Mouse (Mus musculus) T-helper 1 cell (primary cell): ENCODE data around the gene Adk.

Experiments used
- in situ Hi-C: fragments of 300-600 bp; cut with MboI, MseI; formaldehyde crosslinking; loops from one replicate; pipeline ENCODE4 v1.15.1; 2025; ENCODE audit warnings: high pct_unique_total_duplicates

Adk gene

DNA sequence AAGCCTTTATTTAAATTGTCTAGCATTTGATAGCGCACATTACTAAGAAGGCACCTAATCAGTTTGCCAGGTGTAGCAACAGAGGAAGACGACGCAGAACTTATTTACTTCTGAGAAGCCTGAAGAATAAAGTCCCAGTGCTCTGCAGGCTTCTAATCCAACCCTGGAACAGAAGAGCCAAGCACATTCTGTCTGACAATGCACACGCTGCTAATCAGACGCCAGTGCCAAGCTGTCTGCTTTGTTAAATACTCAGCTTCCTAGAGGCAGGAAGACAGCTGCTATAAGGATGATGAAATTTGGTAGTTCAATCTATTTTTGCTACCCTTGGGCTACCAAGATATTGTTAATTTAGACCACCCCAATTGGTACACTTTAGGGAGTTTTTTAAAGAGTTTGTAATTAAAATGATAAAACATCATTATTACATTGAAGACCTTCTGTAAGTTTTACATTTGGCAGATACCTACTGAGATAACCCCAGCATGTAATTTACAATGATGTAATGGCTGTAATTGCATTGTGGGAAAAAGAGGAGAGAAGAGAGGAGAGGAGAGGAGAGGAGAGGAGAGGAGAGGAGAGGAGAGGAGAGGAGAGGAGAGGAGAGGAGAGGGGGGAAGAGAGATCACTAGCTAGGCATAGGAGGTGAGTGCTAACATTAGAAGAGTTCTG lies 201.1 kb downstream of the Adk start:
- in situ Hi-C loops, result no loop called here

GRCm38 (mm10) chr14:21253993-21254339 lies 201.6 kb downstream of the Adk start:
- in situ Hi-C loops, result no loop called here

DNA sequence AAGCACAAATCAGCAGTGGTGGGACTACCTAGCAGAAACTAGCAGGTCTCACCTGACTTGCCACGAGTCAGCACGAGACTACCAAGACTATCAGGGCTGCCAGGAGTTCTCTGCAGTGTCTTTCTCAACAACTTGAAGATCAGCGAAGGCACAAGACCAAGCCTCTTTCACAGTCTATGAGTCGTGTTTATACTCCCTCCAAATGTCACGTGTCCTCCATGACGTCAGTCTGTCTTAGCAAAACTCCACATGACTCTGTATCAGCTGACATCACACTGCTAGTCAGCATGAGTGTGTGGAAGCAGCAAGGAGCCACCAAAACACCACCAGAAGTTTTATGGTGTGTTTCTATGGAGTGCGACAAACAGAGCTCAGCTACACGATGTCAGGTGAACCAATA lies 215.9 kb downstream of the Adk start:
- in situ Hi-C loops, result no loop called here

DNA sequence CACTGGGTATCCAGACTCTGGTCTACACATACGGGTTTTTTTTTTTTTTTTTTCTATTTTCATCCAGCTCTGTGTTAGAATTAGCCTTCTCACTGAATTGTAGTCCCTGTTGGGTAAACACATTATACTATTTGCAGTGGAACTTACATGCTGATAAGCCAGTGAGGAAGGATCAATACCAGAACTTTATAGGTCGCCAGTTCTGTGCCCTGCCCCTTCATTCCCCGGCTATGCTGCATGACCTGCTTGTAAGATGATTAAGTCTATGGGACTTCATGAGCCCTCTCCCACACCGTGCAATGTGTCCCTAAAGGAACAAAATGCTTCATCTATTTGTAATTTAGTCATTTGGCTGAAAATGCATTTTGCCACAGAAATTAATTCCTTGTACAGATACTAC lies 219.1 kb downstream of the Adk start:
- in situ Hi-C loops, result no loop called here

DNA sequence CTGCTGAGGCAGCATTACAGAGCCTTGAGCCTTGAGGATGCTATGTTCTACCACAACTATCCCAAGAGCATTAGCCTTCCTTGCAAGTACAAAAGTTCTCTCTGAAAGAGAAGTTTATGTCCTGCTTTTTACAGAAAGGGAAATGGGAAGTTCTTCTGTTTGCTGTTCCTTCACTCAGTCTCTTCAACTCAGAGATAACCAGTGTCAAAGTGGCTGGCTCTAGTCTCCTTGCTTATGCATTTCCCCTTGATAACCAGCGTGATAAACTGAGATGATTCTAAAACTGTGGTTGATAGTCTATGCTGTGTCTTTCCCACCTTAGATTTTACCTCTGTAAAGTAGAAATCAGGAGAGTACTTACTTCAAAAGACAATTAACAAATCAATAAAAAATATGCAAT lies 223.4 kb downstream of the Adk start:
- in situ Hi-C loops, result no loop called here

GRCm38 (mm10) chr14:21278290-21278689 lies 225.9 kb downstream of the Adk start:
- in situ Hi-C loops, result no loop called here

DNA sequence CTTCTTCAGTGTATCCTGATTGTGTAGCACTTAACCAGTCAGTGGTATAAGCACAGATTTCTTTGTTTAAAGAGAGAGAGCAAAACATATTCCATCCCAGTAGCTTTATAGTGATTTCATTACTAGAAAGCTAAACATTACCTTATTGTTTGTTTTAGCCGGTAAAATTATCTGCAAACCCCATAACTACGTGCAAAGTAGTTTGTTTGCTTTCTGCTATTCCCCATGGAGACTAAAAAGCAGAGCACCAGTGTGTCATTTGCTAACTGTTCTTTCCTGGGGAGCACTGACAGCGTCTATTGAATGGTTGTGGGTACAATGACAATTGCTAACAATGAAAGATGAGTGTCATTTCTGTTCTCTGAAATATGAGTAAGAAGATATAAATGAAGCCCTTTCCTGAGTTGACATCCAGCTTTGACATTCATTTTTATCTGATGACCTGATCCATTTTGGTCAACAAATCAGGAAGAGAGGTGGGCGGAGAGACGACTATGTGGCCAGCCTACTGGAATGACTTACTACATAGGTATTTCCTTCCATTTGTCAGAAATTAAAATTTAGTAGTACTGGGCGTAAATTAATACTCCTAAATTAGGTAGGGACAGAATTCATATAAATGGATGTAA lies 226.6 kb downstream of the Adk start:
- in situ Hi-C loops, result no loop called here

- in situ Hi-C loops, result no loop called here
Observed at GRCm38 (mm10) chr14:21280451-21280850, 228.1 kb downstream of the Adk start.

- in situ Hi-C loops, result no loop called here
Observed at GRCm38 (mm10) chr14:21281506-21281905, 229.1 kb downstream of the Adk start.

DNA sequence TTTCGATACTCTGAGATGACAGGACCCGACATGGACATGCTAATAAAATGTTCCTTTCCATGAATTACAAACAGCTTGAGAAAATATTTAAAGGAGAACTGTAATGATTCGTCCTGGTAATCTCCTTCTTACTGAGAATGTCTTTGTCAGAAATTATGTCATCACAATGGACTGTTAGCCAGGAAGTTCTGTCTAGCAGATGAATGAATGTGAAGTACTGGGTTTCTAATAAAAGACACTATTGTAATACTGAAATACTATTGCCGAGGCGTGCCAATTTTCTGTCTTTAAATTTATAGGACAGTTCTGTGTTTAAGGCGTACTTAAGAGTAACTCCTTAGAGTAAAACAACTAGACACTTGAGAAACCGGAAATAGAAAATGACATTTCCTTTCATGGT lies 231.7 kb downstream of the Adk start:
- in situ Hi-C loops, result no loop called here

- in situ Hi-C loops, result no loop called here
Observed at GRCm38 (mm10) chr14:21284847-21285246, 232.5 kb downstream of the Adk start.

- in situ Hi-C loops, result no loop called here
Observed at GRCm38 (mm10) chr14:21286274-21286673, 233.9 kb downstream of the Adk start.

- in situ Hi-C loops, result no loop called here
Observed at GRCm38 (mm10) chr14:21287726-21288442, 235.5 kb downstream of the Adk start.

GRCm38 (mm10) chr14:21299743-21300142 lies 247.4 kb downstream of the Adk start:
- in situ Hi-C loops, result no loop called here

GRCm38 (mm10) chr14:21304815-21305214 lies 252.4 kb downstream of the Adk start:
- in situ Hi-C loops, result no loop called here

- in situ Hi-C loops, result no loop called here
Observed at GRCm38 (mm10) chr14:21308349-21308936, 256.1 kb downstream of the Adk start.

- in situ Hi-C loops, result no loop called here
Observed at GRCm38 (mm10) chr14:21310530-21310929, 258.2 kb downstream of the Adk start.

DNA sequence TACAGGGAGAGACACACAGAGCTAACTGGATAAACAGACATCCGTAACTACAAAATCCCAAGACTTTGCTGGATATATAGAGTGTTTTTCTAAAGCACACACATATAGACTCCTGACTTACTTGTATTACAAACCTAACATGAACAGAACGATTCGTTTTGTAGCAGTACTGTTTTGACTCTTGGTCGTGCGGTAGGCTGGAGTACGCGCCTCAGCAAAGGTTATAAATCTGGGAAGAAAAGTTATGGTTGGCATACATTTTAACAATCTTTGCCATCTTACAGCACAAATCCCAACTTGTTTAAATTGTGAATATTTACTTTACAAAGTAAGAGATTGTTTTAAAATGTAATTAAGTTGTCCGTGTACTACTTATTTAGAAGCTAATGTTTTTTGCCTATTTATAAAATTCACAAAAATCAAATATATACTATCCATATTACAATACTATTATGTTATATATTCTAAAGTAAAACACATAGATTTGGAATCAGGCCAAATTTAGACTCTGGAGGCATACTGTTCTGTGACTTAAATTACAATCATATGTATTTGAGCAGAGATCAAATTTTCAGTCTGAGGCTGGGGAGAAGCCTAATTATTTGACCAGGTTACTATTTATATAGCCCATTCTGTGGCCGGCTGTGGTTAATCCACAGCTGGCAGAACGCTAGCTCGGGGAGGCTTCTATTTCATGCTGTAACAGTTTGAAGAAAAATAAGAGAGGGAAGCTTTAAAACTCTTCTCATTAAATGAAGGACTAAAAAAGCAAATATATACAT lies 261.4 kb downstream of the Adk start:
- in situ Hi-C loops, result no loop called here

DNA sequence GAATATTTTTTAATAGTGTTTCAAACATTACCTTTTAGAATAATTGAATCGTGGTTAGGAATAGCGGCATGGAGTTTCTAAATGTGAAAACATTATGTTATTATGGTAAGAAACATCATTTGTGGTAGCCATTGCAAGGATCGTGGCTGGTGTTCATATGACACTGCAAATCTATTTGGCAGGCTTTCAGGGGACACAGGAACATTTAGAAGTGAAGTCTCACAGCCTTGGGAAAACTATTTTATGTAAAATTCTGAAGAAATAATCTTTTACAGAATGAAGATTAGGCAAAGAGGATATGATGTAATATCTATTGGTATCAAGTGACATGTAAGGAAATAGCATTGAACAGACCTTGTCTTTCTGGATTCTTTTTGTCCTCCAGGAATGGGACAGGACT lies 262.1 kb downstream of the Adk start:
- in situ Hi-C loops, result no loop called here

- in situ Hi-C loops, result no loop called here
Observed at GRCm38 (mm10) chr14:21334826-21335225, 282.5 kb downstream of the Adk start.

- in situ Hi-C loops, result no loop called here
Observed at GRCm38 (mm10) chr14:21335691-21336314, 283.4 kb downstream of the Adk start.
